Mouse (Mus musculus): Measurements from ENCODE around the gene 1700067K01Rik. TPM values are rescaled to one million over a fixed set of nuclear protein-coding genes. Genes with fewer than 3 reads are reported as not detected.
A peak's percentile ranks its signal among the peaks of the same experiment; 100 is the strongest.
"Not testable (repeated sequence)": the region's sequence is repeated elsewhere in the genome, so short reads cannot be mapped to it uniquely, and the experiment has no call there.

The 1700067K01Rik gene
- polyA plus RNA-seq, 1 experiment = not detected

DNA sequence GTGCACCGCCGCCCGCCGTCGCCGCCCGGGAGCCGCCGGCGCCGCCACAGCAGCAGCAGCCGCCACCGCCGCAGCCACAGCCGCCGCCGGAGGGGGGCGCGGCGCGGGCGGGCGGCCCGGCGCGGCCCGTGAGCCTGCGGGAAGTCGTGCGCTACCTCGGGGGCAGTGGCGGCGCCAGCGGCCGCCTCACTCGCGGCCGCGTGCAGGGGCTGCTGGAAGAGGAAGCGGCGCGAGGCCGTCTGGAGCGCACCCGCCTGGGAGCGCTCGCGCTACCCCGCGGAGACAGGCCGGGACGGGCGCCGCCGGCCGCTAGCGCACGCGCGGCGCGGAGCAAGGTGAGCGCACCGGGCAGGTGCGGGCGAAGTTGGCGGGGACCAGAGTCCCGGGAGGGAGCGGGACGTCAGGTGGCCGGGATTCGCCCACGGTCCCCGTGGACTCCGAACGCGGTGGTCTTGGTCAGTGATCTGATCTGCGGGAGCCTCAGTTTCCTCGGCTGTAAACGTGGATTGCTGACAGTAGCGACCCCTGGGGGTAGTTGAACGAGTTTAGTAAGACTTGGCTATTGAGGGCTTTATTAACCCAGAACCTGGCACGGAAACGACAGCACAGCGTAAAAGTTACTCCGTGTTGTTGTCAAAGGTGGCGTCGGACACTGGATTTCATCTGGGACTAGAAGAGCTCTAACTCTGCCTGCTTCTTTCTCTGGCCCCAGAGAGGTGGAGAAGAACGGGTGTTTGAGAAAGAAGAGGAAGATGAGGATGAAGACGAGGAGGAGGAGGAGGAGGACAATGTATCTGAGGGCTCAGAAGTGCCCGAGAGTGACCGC lies 2.9 kb upstream of the 1700067K01Rik start:
- TF ChIP-seq CTCF (IDR thresholded peaks at IDR 0.05; ENCODE audit: borderline replicate concordance, insufficient read depth, low read length) (0 out of 2 replicates have a peak, but pooled peaks have one; percentile 8), POLR2A (IDR thresholded peaks at IDR 0.05; ENCODE audit: low read depth, low read length) (no peak)
- Histone ChIP-seq H3K4me3 (ENCODE audit: insufficient read depth, low read length) (peak overlapping the region; percentile 81), H3K27ac (ENCODE audit: insufficient read depth, low read length) (peak overlapping the region; percentile 31; the same call in 1 of the 2 replicates), H3K4me1 (ENCODE audit: control insufficient read depth, insufficient read depth, low read length) (peaks cover 5% of the 10 kb centered on the region; the same call in 1 of the 2 replicates)

DNA sequence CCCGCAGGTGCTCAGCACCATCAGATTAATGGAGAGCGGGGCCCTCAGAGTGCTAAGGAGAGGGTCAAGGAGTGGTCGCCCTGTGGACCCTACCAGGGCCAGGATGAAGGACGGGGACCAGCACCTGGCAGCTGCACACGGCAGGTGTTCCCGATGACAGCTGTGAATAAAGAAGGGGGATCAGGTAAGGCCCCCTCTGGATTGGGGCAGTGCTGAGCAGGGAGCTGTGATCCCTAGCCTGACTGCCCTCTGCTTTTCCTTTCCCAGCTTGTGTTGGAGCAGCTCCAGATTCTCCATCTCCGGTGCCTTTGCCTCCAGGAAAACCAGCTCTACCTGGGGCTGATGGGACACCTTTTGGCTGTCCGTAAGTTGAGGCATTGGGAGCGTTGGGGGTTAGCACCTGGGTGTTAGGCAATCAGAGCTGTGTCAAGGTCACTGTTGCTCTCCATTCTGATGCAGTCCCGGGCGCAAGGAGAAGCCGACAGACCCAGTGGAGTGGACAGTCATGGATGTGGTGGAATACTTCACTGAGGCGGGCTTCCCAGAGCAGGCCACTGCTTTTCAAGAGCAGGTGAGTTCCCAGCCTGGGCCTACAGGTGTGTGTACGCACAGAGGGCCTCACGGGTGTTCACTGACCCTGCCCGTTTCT lies 2.1 kb upstream of the 1700067K01Rik start:
- Histone ChIP-seq H3K4me3 (ENCODE audit: insufficient read depth, low read length) (peak overlapping the region; percentile 81), H3K4me1 (ENCODE audit: control insufficient read depth, insufficient read depth, low read length) (peaks cover 6% of the 10 kb centered on the region; the same call in 1 of the 2 replicates), H3K27ac (ENCODE audit: insufficient read depth, low read length) (no peak overlapping the region)
- no peak for TF ChIP-seq POLR2A (IDR thresholded peaks at IDR 0.05; ENCODE audit: low read depth, low read length)
- no peak for TF ChIP-seq CTCF (IDR thresholded peaks at IDR 0.05; ENCODE audit: borderline replicate concordance, insufficient read depth, low read length)

DNA sequence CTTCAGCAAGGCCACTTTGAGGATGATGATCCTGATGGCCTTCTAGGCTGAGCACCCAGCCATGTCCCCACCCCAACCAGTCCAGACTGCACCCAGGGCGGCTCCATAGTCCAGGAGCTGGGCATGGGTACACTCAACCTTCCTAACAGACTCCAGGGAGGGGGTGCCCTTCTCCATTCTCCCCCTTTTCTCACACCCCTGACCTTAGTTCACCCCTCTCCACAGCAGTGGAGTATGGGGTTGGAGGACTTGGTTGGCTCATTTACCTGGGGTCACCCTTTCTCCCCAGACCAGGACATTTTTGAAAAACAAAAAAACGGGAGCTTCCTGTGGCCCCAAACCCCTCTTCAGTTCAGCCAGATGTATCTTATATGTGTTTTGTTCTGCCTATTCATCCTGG lies 1.5 kb upstream of the 1700067K01Rik start:
- TF ChIP-seq CTCF (IDR thresholded peaks at IDR 0.05; ENCODE audit: borderline replicate concordance, insufficient read depth, low read length) = no peak
- no peak for TF ChIP-seq POLR2A (IDR thresholded peaks at IDR 0.05; ENCODE audit: low read depth, low read length)
- H3K27ac ChIP-seq (ENCODE audit: insufficient read depth, low read length) = no peak overlapping the region
- peaks cover 6% of the 10 kb centered on the region; the same call in 1 of the 2 replicates for H3K4me1 ChIP-seq (ENCODE audit: control insufficient read depth, insufficient read depth, low read length)
- H3K4me3 ChIP-seq (ENCODE audit: insufficient read depth, low read length) = no peak overlapping the region

DNA sequence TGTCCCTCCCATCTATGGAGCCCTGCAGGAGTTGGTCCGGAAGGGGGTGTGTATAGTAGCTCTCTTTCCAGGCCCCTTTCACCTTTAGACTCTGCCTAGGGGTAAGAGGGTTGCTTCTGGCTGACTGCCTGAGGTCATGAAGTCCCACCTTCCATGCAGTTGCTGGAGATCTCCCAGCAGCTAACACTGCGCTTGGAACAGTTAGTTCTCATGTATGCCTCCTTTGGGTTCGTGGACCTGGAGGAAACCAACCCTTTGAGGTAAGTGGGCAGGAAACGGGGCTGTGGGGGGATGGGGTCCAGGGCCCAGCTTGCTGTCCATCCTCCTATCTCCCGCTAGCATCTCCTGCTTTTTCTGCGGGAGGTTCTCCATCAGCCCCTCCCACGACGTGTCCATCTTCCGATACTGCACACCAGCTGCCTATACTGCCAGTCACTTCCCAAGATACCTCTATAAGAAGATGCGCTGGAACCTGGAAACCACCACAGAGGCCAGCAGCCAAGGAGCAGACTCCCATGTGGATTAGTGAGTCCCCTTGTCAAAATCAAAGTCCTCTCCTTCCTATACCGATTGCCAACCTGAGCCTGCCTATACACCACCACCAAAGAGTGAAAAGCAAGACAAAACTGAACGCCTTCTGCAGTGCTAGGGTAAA lies 1.8 kb downstream of the 1700067K01Rik start:
- peaks cover 9% of the 10 kb centered on the region; the same call in 1 of the 2 replicates for H3K4me1 ChIP-seq (ENCODE audit: control insufficient read depth, insufficient read depth, low read length)
- no peak overlapping the region for H3K4me3 ChIP-seq (ENCODE audit: insufficient read depth, low read length)
- no peak overlapping the region for H3K27ac ChIP-seq (ENCODE audit: insufficient read depth, low read length)
- TF ChIP-seq CTCF (IDR thresholded peaks at IDR 0.05; ENCODE audit: borderline replicate concordance, insufficient read depth, low read length) (no peak), POLR2A (IDR thresholded peaks at IDR 0.05; ENCODE audit: low read depth, low read length) (peak; percentile 30; the same call in 1 of the 2 replicates)

DNA sequence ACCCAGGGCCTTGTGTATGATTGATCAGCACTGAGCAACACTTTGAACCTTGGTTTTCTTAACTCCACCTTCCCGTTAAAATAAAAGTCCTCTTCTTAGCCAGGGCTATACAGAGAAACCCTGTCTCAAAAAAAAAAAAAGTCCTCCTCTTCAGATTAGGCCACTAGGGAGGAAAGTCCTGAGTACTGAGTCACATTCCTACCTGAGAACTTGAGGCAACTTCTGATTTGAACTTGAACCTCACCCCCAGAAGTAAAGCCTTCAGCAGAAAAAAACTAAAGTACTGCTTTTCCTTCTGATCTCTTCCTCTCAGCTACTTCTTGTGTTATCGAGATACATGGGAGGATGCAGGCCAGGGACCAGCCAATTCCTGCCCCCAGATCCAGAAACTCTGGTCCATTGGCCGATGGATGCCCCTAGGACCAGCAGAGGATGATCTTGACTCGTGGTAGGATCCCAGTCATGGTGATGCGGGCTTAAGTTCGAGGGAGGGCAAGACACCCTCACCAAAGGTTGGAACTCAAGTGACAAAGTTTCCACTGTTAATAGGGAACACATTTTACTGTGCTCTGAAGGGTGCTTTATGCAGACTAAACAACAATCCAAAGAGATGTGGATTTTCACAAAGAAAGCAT lies 2.4 kb downstream of the 1700067K01Rik start:
- Histone ChIP-seq H3K4me3 (ENCODE audit: insufficient read depth, low read length) (peak overlapping the region; percentile 62), H3K27ac (ENCODE audit: insufficient read depth, low read length) (peak overlapping the region; percentile 90), H3K4me1 (ENCODE audit: control insufficient read depth, insufficient read depth, low read length) (peaks cover 9% of the 10 kb centered on the region; the same call in 1 of the 2 replicates)
- no peak for TF ChIP-seq CTCF (IDR thresholded peaks at IDR 0.05; ENCODE audit: borderline replicate concordance, insufficient read depth, low read length)
- TF ChIP-seq POLR2A (IDR thresholded peaks at IDR 0.05; ENCODE audit: low read depth, low read length) = no peak

DNA sequence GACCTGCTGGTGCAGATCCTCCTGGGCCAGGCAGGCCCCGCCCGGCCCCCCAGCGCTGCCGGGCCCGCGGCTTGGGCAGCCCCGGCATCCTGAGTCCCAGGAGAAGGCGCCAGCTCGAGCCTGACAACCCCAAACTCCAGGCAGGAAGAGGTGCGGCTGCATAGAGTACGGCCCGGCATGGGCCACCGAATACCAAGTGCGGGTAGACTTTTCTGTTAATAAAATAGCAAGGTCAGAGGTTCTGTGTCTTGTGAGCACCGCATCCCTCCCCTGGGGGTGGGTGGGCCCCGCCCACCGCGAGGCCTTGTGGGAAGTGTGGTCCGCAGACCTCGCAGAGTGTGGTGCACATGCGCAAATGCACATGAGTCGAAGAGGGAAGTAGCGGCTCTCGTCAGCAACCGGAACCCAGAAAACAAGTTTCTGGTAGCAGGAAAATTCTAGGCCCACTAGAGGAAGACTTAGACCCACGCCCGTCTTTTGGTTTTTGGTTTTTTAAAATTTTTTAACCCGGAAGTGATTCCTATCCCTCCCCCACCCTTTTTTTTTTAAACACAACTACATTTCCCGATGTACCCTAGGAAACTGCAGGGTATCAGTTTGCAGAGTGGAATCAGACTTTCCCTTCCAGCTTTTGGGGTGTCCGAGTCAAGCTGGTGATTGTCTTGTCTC lies 3.4 kb downstream of the 1700067K01Rik start:
- Histone ChIP-seq H3K4me1 (ENCODE audit: control insufficient read depth, insufficient read depth, low read length) (peaks cover 6% of the 10 kb centered on the region; the same call in 1 of the 2 replicates), H3K27ac (ENCODE audit: insufficient read depth, low read length) (peak overlapping the region; percentile 90), H3K4me3 (ENCODE audit: insufficient read depth, low read length) (peak overlapping the region; percentile 62)
- TF ChIP-seq POLR2A (IDR thresholded peaks at IDR 0.05; ENCODE audit: low read depth, low read length) = peak; percentile 65
- no peak for TF ChIP-seq CTCF (IDR thresholded peaks at IDR 0.05; ENCODE audit: borderline replicate concordance, insufficient read depth, low read length)

DNA sequence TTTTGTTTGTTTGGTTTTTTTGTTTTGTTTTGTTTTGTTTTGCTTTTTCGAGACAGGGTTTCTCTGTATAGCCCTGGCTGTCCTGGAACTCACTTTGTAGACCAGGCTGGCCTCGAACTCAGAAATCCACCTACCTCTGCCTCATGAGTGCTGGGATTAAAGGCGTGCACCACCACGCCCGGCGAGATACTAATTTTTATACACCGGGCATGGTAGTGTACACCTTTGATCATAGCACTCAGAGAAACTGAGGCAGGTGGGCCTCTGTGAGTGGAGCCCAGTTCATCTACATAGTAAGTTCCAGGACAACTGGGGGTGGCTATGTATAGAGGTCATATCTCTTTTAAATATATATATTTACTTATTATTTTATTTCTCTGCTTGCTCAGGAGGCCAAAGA lies 4.2 kb downstream of the 1700067K01Rik start:
- H3K4me3 ChIP-seq (ENCODE audit: insufficient read depth, low read length); H3K4me1 ChIP-seq (ENCODE audit: control insufficient read depth, insufficient read depth, low read length); H3K27ac ChIP-seq (ENCODE audit: insufficient read depth, low read length): not testable (repeated sequence)

DNA sequence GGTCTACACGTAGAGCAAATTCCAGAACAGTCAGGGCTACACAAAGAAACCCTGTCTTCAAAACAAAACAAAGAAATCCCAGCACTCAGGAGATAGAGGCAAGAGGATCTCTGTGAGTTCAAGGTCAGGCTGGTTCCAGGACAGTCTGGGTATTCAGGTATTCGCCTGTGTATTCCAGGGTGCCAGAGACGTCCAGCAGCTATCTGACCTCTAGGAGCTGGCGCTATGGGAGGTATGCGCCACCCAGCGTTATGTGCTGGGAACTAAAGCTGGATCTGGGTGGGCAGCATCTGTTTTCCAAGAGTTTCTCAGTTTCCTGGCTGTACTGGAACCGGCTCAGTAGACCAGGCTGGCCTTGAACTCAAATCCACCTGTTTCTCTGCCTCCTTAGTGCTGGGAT lies 7.1 kb downstream of the 1700067K01Rik start:
- H3K4me1 ChIP-seq (ENCODE audit: control insufficient read depth, insufficient read depth, low read length) = peaks cover 5% of the 10 kb centered on the region; the same call in 1 of the 2 replicates
- H3K27ac ChIP-seq (ENCODE audit: insufficient read depth, low read length) = no peak overlapping the region
- no peak overlapping the region for H3K4me3 ChIP-seq (ENCODE audit: insufficient read depth, low read length)
- TF ChIP-seq CTCF (IDR thresholded peaks at IDR 0.05; ENCODE audit: borderline replicate concordance, insufficient read depth, low read length) (peak; percentile 39; the same call in 1 of the 2 replicates), POLR2A (IDR thresholded peaks at IDR 0.05; ENCODE audit: low read depth, low read length) (no peak)

DNA sequence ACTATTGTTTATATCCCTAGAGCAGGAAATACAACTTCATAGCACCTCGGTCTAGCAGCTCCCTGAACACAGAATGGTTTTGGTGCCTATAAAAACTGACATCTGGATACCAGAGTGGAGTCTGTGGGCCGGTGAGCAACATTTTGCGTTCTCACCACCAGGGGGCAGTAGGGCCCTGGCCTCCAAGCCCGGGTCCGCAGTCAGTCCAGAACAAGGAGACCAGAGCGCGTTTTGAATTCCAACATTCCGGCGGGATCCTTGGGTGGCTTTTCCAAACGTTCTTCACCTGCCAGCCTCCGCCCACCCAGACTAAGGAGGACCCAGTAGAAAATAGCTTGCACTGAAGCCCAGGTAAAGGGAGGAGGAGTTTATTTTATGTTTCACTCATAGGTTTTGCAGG lies 8.6 kb downstream of the 1700067K01Rik start:
- no peak for TF ChIP-seq POLR2A (IDR thresholded peaks at IDR 0.05; ENCODE audit: low read depth, low read length)
- TF ChIP-seq CTCF (IDR thresholded peaks at IDR 0.05; ENCODE audit: borderline replicate concordance, insufficient read depth, low read length) = peak; percentile 87
- peaks cover 3% of the 10 kb centered on the region; the same call in 1 of the 2 replicates for H3K4me1 ChIP-seq (ENCODE audit: control insufficient read depth, insufficient read depth, low read length)
- H3K27ac ChIP-seq (ENCODE audit: insufficient read depth, low read length) = no peak overlapping the region
- no peak overlapping the region for H3K4me3 ChIP-seq (ENCODE audit: insufficient read depth, low read length)
